Mouse (Mus musculus): ENCODE measurements at regions not wholly inside any gene's neighbourhood (a gene's known extent, or its start where the extent isn't known, plus 50 kb on each side); places are given as distances from the start of the nearest gene placed in this dataset.

DNA sequence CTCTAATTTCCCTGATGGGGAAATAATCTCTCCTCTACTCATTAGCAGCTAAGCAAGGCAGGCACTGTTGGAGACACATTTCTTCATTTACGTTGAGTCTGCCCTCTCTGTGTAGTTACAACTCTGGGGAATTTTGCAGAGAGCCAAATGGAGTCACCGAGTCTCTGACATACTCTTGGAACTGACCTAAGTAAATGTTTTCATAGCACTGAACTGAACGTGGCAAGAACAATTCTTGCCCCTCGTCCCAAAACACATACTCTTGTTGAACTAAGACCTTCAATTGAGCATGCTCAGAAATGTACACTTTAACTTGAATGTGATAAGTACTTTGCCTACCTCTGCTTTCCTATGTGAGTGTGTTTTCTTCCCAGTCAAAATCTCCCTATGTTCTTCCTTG is 114.5 kb downstream of the Dusp6 start:
- DNase-seq (ENCODE audit: low spot score) = no peak
- H3K9me3 ChIP-seq (ENCODE audit: control insufficient read depth, low read length) = no peaks in the 10 kb centered on the region
- 89% methylated on average over 4 of the region's 4 CpGs for WGBS
- peaks cover 5% of the 10 kb centered on the region for H3K4me1 ChIP-seq (ENCODE audit: control insufficient read depth, insufficient read depth, low read length)
- no peak overlapping the region for H3K9ac ChIP-seq (ENCODE audit: low read length)
- no peak for ATAC-seq (ENCODE audit: insufficient number of reproducible peaks, low FRiP score, low TSS enrichment, low read depth)
- no peak overlapping the region for H3K4me3 ChIP-seq (ENCODE audit: low read depth, low read length)
- no peaks in the 10 kb centered on the region for H3K27me3 ChIP-seq (ENCODE audit: control insufficient read depth, insufficient read depth, low read length)
- no peak overlapping the region for H3K4me2 ChIP-seq (ENCODE audit: low read depth, severe bottlenecking)
- H3K27ac ChIP-seq (replicated peaks; ENCODE audit: low read depth, low read length) = no peak overlapping the region
- H3K36me3 ChIP-seq (ENCODE audit: control insufficient read depth, insufficient read depth, low read length) = no peaks in the 10 kb centered on the region

DNA sequence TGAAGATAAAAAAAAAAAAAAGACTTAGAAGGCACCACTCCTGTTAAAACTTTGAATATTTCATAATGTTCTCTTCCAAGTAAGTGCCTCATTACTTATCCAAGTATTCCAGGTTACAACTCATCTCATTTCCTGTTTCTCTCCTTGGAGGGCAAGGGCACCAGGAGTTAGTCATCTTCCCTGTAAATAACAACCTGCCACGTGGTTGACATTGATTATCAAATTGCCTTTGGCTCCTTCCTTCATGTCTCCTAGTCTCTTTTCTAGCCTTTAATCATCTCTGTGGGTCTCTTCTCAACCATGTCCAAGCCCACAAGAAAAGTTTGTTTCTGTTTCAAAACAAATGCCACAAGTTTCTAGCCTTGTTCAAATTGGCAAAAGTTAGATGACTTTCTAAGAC is 116.1 kb downstream of the Dusp6 start:
- Histone ChIP-seq H3K27ac (replicated peaks; ENCODE audit: low read depth, low read length) (no peak overlapping the region), H3K9ac (ENCODE audit: low read length) (no peak overlapping the region), H3K9me3 (ENCODE audit: control insufficient read depth, low read length) (no peaks in the 10 kb centered on the region), H3K4me1 (ENCODE audit: control insufficient read depth, insufficient read depth, low read length) (peaks cover 8% of the 10 kb centered on the region), H3K4me3 (ENCODE audit: low read depth, low read length) (no peak overlapping the region), H3K27me3 (ENCODE audit: control insufficient read depth, insufficient read depth, low read length) (no peaks in the 10 kb centered on the region), H3K4me2 (ENCODE audit: low read depth, severe bottlenecking) (no peak overlapping the region), H3K36me3 (ENCODE audit: control insufficient read depth, insufficient read depth, low read length) (no peaks in the 10 kb centered on the region)
- ATAC-seq (ENCODE audit: insufficient number of reproducible peaks, low FRiP score, low TSS enrichment, low read depth) (no peak), DNase-seq (ENCODE audit: low spot score) (no peak)
- 35% methylated on average over 1 of the region's 1 CpGs for WGBS

- Histone ChIP-seq H3K4me3 (ENCODE audit: low read depth, low read length) (no peak overlapping the region), H3K36me3 (ENCODE audit: control insufficient read depth, insufficient read depth, low read length) (no peaks in the 10 kb centered on the region), H3K4me1 (ENCODE audit: control insufficient read depth, insufficient read depth, low read length) (peaks cover 8% of the 10 kb centered on the region), H3K27ac (replicated peaks; ENCODE audit: low read depth, low read length) (no peak overlapping the region), H3K9me3 (ENCODE audit: control insufficient read depth, low read length) (no peaks in the 10 kb centered on the region), H3K9ac (ENCODE audit: low read length) (no peak overlapping the region), H3K4me2 (ENCODE audit: low read depth, severe bottlenecking) (no peak overlapping the region), H3K27me3 (ENCODE audit: control insufficient read depth, insufficient read depth, low read length) (no peaks in the 10 kb centered on the region)
- DNase-seq (ENCODE audit: low spot score) (no peak), ATAC-seq (ENCODE audit: insufficient number of reproducible peaks, low FRiP score, low TSS enrichment, low read depth) (no peak)
- WGBS = 87% methylated on average over 4 of the region's 4 CpGs
These were observed 117.1 kb downstream of the Dusp6 start for GRCm38 (mm10) chr10:99380170-99380569.

DNA sequence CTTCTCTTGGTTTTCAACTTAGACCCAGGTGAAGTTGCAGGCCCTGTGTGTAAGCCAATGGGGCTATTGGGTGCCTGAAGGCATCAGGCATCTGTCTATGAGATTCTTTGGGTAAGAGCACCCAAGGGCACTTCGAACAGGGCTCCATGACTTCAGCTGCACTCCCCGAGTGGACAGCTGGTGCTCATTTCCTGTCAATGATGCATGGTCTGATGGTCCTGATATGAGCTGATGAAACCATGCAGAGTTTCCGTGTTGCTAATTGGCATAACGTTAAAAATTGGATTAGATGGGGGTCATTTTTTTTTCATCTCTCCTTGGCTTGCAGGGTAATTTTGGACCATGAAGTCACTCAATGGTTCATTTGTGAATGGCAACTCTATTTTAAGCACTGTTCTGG is 120.0 kb downstream of the Dusp6 start:
- H3K36me3 ChIP-seq (ENCODE audit: control insufficient read depth, insufficient read depth, low read length) = no peaks in the 10 kb centered on the region
- H3K4me1 ChIP-seq (ENCODE audit: control insufficient read depth, insufficient read depth, low read length) = peaks cover 4% of the 10 kb centered on the region; the same call in 1 of the 2 replicates
- no peak overlapping the region for H3K4me3 ChIP-seq (ENCODE audit: low read depth, low read length)
- H3K27me3 ChIP-seq (ENCODE audit: control insufficient read depth, insufficient read depth, low read length) = no peaks in the 10 kb centered on the region
- no peak overlapping the region for H3K4me2 ChIP-seq (ENCODE audit: low read depth, severe bottlenecking)
- no peaks in the 10 kb centered on the region for H3K9me3 ChIP-seq (ENCODE audit: control insufficient read depth, low read length)
- ATAC-seq (ENCODE audit: insufficient number of reproducible peaks, low FRiP score, low TSS enrichment, low read depth) = no peak
- H3K9ac ChIP-seq (ENCODE audit: low read length) = no peak overlapping the region
- no peak for DNase-seq (ENCODE audit: low spot score)
- WGBS = 21% methylated on average over 4 of the region's 4 CpGs
- no peak overlapping the region for H3K27ac ChIP-seq (replicated peaks; ENCODE audit: low read depth, low read length)

GRCm38 (mm10) chr10:99384366-99384765 is 121.3 kb downstream of the Dusp6 start:
- Histone ChIP-seq H3K4me2 (ENCODE audit: low read depth, severe bottlenecking) (no peak overlapping the region), H3K36me3 (ENCODE audit: control insufficient read depth, insufficient read depth, low read length) (no peaks in the 10 kb centered on the region), H3K9me3 (ENCODE audit: control insufficient read depth, low read length) (no peaks in the 10 kb centered on the region), H3K4me3 (ENCODE audit: low read depth, low read length) (no peak overlapping the region), H3K27me3 (ENCODE audit: control insufficient read depth, insufficient read depth, low read length) (no peaks in the 10 kb centered on the region), H3K9ac (ENCODE audit: low read length) (no peak overlapping the region), H3K27ac (replicated peaks; ENCODE audit: low read depth, low read length) (no peak overlapping the region), H3K4me1 (ENCODE audit: control insufficient read depth, insufficient read depth, low read length) (peaks cover 4% of the 10 kb centered on the region; the same call in 1 of the 2 replicates)
- WGBS = 90% methylated on average over 6 of the region's 6 CpGs
- no peak for ATAC-seq (ENCODE audit: insufficient number of reproducible peaks, low FRiP score, low TSS enrichment, low read depth)
- no peak for DNase-seq (ENCODE audit: low spot score)

- Histone ChIP-seq H3K4me2 (ENCODE audit: low read depth, severe bottlenecking) (no peak overlapping the region), H3K9me3 (ENCODE audit: control insufficient read depth, low read length) (no peaks in the 10 kb centered on the region), H3K9ac (ENCODE audit: low read length) (no peak overlapping the region), H3K27me3 (ENCODE audit: control insufficient read depth, insufficient read depth, low read length) (no peaks in the 10 kb centered on the region), H3K4me3 (ENCODE audit: low read depth, low read length) (no peak overlapping the region), H3K4me1 (ENCODE audit: control insufficient read depth, insufficient read depth, low read length) (peaks cover 6% of the 10 kb centered on the region), H3K36me3 (ENCODE audit: control insufficient read depth, insufficient read depth, low read length) (no peaks in the 10 kb centered on the region), H3K27ac (replicated peaks; ENCODE audit: low read depth, low read length) (no peak overlapping the region)
- 69% methylated on average over 4 of the region's 4 CpGs for WGBS
- DNase-seq (ENCODE audit: low spot score) = no peak
- ATAC-seq (ENCODE audit: insufficient number of reproducible peaks, low FRiP score, low TSS enrichment, low read depth) = no peak
These were observed 121.8 kb downstream of the Dusp6 start for GRCm38 (mm10) chr10:99384851-99385250.

DNA sequence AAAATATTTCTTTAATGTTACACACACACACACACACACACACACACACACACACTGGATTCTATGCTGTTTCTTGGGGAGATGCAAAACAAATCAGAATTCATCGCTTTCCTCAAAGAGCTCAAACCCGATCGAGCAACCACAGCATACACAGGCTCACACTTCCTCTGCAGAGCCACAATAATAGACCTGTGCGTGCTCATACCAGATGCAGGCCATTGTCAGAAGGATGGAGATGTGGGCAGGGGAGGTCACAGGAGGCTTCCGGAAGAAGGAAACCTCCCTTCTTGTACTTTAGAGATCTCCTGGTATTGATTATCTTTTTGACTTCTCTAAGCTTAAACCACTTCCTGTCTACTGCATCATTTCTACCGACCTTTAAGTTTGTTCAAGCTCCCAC is 122.8 kb downstream of the Dusp6 start:
- H3K27me3 ChIP-seq (ENCODE audit: control insufficient read depth, insufficient read depth, low read length) = no peaks in the 10 kb centered on the region
- DNase-seq (ENCODE audit: low spot score) (no peak), ATAC-seq (ENCODE audit: insufficient number of reproducible peaks, low FRiP score, low TSS enrichment, low read depth) (0 out of 2 replicates have a peak, but pooled peaks have one; percentile 14)
- no peak overlapping the region for H3K9ac ChIP-seq (ENCODE audit: low read length)
- whole genome bisulfite sequencing = 55% methylated on average over 6 of the region's 6 CpGs
- no peaks in the 10 kb centered on the region for H3K9me3 ChIP-seq (ENCODE audit: control insufficient read depth, low read length)
- peak overlapping the region; percentile 4; the same call in 1 of the 2 replicates for H3K27ac ChIP-seq (replicated peaks; ENCODE audit: low read depth, low read length)
- no peak overlapping the region for H3K4me3 ChIP-seq (ENCODE audit: low read depth, low read length)
- no peak overlapping the region for H3K4me2 ChIP-seq (ENCODE audit: low read depth, severe bottlenecking)
- no peaks in the 10 kb centered on the region for H3K36me3 ChIP-seq (ENCODE audit: control insufficient read depth, insufficient read depth, low read length)
- peaks cover 8% of the 10 kb centered on the region for H3K4me1 ChIP-seq (ENCODE audit: control insufficient read depth, insufficient read depth, low read length)

DNA sequence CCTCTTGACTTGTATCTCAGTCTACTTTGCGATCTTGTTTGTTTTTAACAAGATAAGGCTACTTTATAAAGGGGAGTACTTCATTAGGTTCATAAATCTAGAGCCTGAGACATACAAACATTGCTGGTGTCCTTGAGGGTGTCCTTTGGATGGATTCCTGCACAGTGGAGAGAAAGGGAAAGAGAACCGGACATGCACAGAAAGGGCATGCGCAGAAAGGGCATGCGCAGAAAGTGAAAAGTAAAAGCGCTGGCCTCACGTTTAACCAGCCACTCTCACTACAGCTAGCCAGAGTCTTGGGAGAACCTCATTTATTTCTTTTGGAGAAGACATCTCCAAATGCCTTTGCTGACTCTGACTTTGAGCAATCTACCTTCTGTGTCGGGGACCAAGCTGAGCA is 125.5 kb downstream of the Dusp6 start:
- Histone ChIP-seq H3K9ac (ENCODE audit: low read length) (no peak overlapping the region), H3K9me3 (ENCODE audit: control insufficient read depth, low read length) (no peaks in the 10 kb centered on the region), H3K4me2 (ENCODE audit: low read depth, severe bottlenecking) (no peak overlapping the region), H3K4me1 (ENCODE audit: control insufficient read depth, insufficient read depth, low read length) (peaks cover 12% of the 10 kb centered on the region), H3K36me3 (ENCODE audit: control insufficient read depth, insufficient read depth, low read length) (no peaks in the 10 kb centered on the region), H3K27ac (replicated peaks; ENCODE audit: low read depth, low read length) (no peak overlapping the region), H3K27me3 (ENCODE audit: control insufficient read depth, insufficient read depth, low read length) (no peaks in the 10 kb centered on the region), H3K4me3 (ENCODE audit: low read depth, low read length) (no peak overlapping the region)
- 90% methylated on average over 7 of the region's 7 CpGs for WGBS
- no peak for DNase-seq (ENCODE audit: low spot score)
- no peak for ATAC-seq (ENCODE audit: insufficient number of reproducible peaks, low FRiP score, low TSS enrichment, low read depth)

GRCm38 (mm10) chr10:99388986-99389385 is 126.0 kb downstream of the Dusp6 start:
- Histone ChIP-seq H3K36me3 (ENCODE audit: control insufficient read depth, insufficient read depth, low read length) (no peaks in the 10 kb centered on the region), H3K4me1 (ENCODE audit: control insufficient read depth, insufficient read depth, low read length) (peaks cover 12% of the 10 kb centered on the region), H3K27ac (replicated peaks; ENCODE audit: low read depth, low read length) (no peak overlapping the region), H3K4me2 (ENCODE audit: low read depth, severe bottlenecking) (no peak overlapping the region), H3K9ac (ENCODE audit: low read length) (no peak overlapping the region), H3K4me3 (ENCODE audit: low read depth, low read length) (no peak overlapping the region), H3K27me3 (ENCODE audit: control insufficient read depth, insufficient read depth, low read length) (no peaks in the 10 kb centered on the region), H3K9me3 (ENCODE audit: control insufficient read depth, low read length) (no peaks in the 10 kb centered on the region)
- ATAC-seq (ENCODE audit: insufficient number of reproducible peaks, low FRiP score, low TSS enrichment, low read depth) (no peak), DNase-seq (ENCODE audit: low spot score) (no peak)
- WGBS = 90% methylated on average over 8 of the region's 8 CpGs

Measured in limb, embryonic 11.5 days (tissue).